Mouse (Mus musculus) liver, postnatal 0 days (tissue): ENCODE data around the gene Haus3. TPM values are rescaled to one million over a fixed set of nuclear protein-coding genes. Genes with fewer than 3 reads are reported as not detected.

Experiments used
- ATAC-seq: fragments of 200-750 bp; cut with Nextera tagmentation; 2 replicates; pipeline ENCODE4 v1.8.0; 2017; ENCODE audit warnings: mild to moderate bottlenecking, moderate library complexity
- DNase-seq: peaks from one replicate; pipeline ENCODE4 v3.0.0-alpha.2; 2016
- H3K27ac ChIP-seq: fragments of 300-500 bp; sonication (generic); 2 replicates; pipeline ENCODE4 v1.5.1; 2014; ENCODE audit warnings: antibody characterized with exemption, moderate library complexity, mild to moderate bottlenecking, low read depth
- H3K27me3 ChIP-seq: fragments of 300-500 bp; sonication (generic); 2 replicates; pipeline ENCODE4 v1.6.1; 2014; ENCODE audit warnings: low read length, control low read depth, mixed read lengths; ENCODE audit not compliant: insufficient read depth
- H3K36me3 ChIP-seq: fragments of 300-500 bp; sonication (generic); replicated peaks from 2 replicates; pipeline ENCODE4 v1.6.1; 2014; ENCODE audit warnings: mild to moderate bottlenecking, control low read depth, low read length, moderate library complexity, mixed read lengths; ENCODE audit not compliant: insufficient read depth
- H3K4me1 ChIP-seq: fragments of 300-500 bp; sonication (generic); 2 replicates; pipeline ENCODE4 v1.6.1; 2014; ENCODE audit warnings: antibody characterized with exemption, mild to moderate bottlenecking, control low read depth; ENCODE audit not compliant: insufficient read depth
- H3K4me2 ChIP-seq: fragments of 300-500 bp; sonication (generic); 2 replicates; pipeline ENCODE4 v1.6.1; 2014; ENCODE audit warnings: low read depth, mild to moderate bottlenecking, low read length, moderate library complexity, mixed read lengths
- H3K4me3 ChIP-seq: fragments of 300-500 bp; sonication (generic); 2 replicates; pipeline ENCODE4 v1.5.1; 2014; ENCODE audit warnings: low read depth, low read length
- H3K9ac ChIP-seq: fragments of 300-500 bp; sonication (generic); replicated peaks from 2 replicates; pipeline ENCODE4 v1.6.1; 2014; ENCODE audit warnings: mild to moderate bottlenecking, moderate library complexity
- H3K9me3 ChIP-seq: fragments of 300-500 bp; sonication (generic); 2 replicates; pipeline ENCODE4 v1.6.1; 2016; ENCODE audit warnings: mild to moderate bottlenecking, control low read depth, low read length, mixed read lengths
- CTCF ChIP-seq: sonication (generic); IDR thresholded peaks from 2 replicates; pipeline ENCODE4 v1.5.1; 2016; ENCODE audit warnings: antibody characterized with exemption, low read depth
- EP300 ChIP-seq: IDR thresholded peaks from 2 replicates; pipeline ENCODE4 v1.6.1; 2016; ENCODE audit warnings: antibody characterized with exemption, low read depth, mild to moderate bottlenecking
- WGBS: fragments of 180-500 bp; shearing (Covaris S2); extraction: QIAGEN DNeasy Blood & Tissue Kit; methylation state at CpG from one replicate; pipeline ENCODE4 v1.1.7; 2014; ENCODE audit not compliant: insufficient replicate concordance; 5-methylcytosine and 5-hydroxymethylcytosine counted together
- polyA plus RNA-seq: library from polyadenylated mRNA; unstranded; fragments of >200 nt; fragmentation: Nextera tagmentation; extraction: Ambion mirVana; gene quantifications from 2 replicates; pipeline ENCODE4 v1.2.1, GENCODE M21; 2015

The Haus3 gene
- polyA plus RNA-seq, 1 experiment from 2014 or later: 14.0 TPM

DNA sequence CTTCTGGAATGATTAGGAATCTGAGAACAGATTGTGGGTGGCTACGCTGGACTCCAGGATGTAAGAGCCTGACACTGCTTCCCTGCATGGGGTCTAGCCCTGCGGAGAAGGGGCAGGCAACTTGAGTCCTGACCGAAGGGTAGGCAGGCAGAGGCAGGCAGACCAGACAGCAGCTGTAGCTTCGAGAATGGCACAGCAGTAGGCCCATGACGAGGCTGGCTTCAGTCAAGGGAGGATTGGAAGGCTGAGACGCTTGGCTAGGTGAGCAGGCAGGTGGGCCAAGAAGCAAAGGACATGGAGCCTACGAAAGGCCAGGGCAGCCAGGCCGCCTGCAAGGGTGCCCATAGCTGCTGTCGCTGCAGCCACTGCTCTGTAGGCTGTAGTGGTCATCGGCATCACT, 7.4 kb upstream of the Haus3 start:
- ATAC-seq (no peak), DNase-seq (no peak)
- TF ChIP-seq EP300: no peak
- 87% methylated on average over 10 of the region's 10 CpGs for WGBS
- H3K36me3 ChIP-seq: peaks cover 61% of the 10 kb centered on the region
- H3K27ac ChIP-seq: no peak overlapping the region
- no peak overlapping the region for H3K4me3 ChIP-seq
- no peaks in the 10 kb centered on the region for H3K4me1 ChIP-seq
- H3K4me2 ChIP-seq: no peak overlapping the region
- no peak overlapping the region for H3K9ac ChIP-seq
- no peaks in the 10 kb centered on the region for H3K9me3 ChIP-seq
- H3K27me3 ChIP-seq: no peaks in the 10 kb centered on the region

DNA sequence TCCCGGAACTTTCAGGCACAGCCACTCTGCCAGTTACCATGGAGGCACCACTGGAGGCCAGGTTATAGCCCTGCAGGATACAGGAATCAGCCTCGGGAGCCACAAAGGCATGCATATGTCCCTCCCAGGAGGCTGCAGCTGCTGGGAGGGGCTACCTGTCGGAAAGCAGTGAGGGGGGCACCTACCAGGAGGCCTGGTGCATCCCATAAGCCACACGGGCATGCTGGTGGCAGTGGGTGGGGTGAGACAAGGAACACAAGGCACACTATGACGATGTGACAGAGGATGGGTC, 6.0 kb upstream of the Haus3 start:
- Histone ChIP-seq H3K4me3 (no peak overlapping the region), H3K36me3 (peaks cover 55% of the 10 kb centered on the region), H3K27ac (no peak overlapping the region), H3K9ac (no peak overlapping the region), H3K9me3 (no peaks in the 10 kb centered on the region), H3K27me3 (no peaks in the 10 kb centered on the region), H3K4me1 (peaks cover 6% of the 10 kb centered on the region), H3K4me2 (no peak overlapping the region)
- no peak for TF ChIP-seq CTCF
- TF ChIP-seq EP300: no peak
- no peak for DNase-seq
- WGBS: 52% methylated on average over 5 of the region's 5 CpGs
- no peak for ATAC-seq

DNA sequence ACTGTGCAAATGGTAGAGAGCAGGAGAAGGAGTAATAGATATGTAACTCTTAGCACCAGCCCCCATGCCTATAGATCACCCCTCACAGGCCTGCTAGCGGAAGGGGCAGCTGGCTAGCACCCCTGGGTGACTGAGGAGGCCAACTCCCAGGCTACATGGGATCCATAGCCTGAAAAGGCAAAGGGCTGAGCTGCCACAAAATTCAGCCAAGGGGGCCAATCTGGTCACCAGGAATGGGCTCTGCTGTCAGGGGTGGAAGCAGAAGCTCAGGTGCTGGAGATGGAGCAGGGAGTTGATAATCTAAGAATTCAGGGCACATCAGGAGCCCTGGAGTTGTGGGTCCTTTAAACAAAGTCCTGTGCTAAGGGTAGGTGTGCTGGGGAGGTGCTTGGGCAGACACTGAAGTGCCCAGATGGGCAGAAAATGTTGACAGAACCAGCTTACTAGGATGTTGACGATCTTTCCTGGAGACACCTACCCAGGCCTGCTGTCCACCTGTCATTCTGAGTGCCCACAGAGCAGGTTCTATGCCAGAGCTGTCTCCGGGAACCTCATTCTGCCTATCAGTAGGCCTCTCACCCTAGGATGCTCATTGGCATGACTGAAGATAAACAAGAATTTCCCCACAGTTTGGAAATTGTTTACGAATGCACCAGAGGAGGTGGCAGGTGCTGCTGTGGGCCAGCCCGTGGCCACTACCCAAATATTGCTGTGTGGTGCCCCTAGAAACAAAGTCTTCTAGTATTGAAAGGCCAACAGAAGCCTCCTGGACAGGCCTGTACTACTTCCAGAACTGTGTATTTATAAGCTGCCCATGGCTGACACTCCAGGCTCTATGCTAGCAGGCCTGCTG, 5.4 kb upstream of the Haus3 start:
- H3K4me1 ChIP-seq: peaks cover 11% of the 10 kb centered on the region
- DNase-seq: no peak

DNA sequence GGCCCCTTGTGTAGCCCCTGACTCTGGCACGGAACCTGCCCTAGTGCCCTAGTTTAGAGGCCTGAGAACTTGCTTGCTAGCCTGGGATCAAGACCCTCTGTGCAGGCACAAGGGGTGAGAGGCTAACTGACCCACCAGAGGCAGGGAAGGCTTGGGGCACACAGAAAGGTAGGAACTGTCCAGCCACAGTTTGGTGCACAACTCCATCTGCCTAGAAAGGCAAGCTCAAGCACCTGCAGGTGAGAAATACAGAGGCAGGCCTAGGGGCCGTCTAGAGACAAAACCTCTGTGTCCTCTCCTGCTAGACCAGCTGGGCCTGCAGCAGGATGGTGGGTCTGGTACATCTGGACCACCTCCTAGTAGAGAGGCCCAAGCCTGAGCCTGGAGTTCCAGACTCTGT, 4.7 kb upstream of the Haus3 start:
- H3K36me3 ChIP-seq: peaks cover 49% of the 10 kb centered on the region

More for the DNA sequence above, 5.4 kb upstream of the Haus3 start:
- no peak for ATAC-seq
- WGBS: 79% methylated on average over 5 of the region's 5 CpGs
- Histone ChIP-seq H3K4me3 (no peak overlapping the region), H3K4me2 (no peak overlapping the region), H3K36me3 (peaks cover 49% of the 10 kb centered on the region), H3K9ac (no peak overlapping the region), H3K27me3 (no peaks in the 10 kb centered on the region), H3K9me3 (no peaks in the 10 kb centered on the region), H3K27ac (no peak overlapping the region)
- no peak for TF ChIP-seq CTCF
- TF ChIP-seq EP300: no peak

DNA sequence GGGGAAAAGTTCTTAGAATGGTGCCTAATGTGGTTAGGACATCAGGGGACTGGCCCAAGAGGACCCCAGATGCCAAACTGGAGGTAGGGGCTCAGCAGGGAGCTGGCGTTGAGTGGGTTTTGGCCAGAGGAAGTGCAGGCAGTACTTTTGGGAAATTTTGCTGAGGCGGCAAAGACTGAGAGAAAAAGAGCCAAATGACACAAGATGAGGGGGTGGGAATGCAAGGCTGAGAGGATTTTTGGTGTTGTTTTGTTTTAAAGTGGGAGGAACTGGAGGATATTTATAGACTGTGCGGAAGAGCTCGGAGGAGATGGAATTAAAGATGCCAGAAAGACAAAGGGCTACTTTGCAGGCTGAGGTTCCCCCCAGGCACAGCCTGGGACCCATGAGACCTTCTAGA, 1.4 kb upstream of the Haus3 start:
- no peak for TF ChIP-seq EP300
- no peak for TF ChIP-seq CTCF
- ATAC-seq (no peak), DNase-seq (no peak)
- no peak overlapping the region for H3K9ac ChIP-seq
- no peaks in the 10 kb centered on the region for H3K9me3 ChIP-seq
- 47% methylated on average over 4 of the region's 4 CpGs for WGBS
- peaks cover 16% of the 10 kb centered on the region for H3K4me1 ChIP-seq
- H3K4me2 ChIP-seq: peak overlapping the region; percentile 26; the same call in 1 of the 2 replicates
- H3K4me3 ChIP-seq: no peak overlapping the region
- H3K27ac ChIP-seq: peak overlapping the region; percentile 96
- peaks cover 24% of the 10 kb centered on the region for H3K36me3 ChIP-seq
- no peaks in the 10 kb centered on the region for H3K27me3 ChIP-seq

More for the DNA sequence above, 4.7 kb upstream of the Haus3 start:
- H3K9ac ChIP-seq: no peak overlapping the region
- TF ChIP-seq CTCF (no peak), EP300 (no peak)
- no peak for DNase-seq
- 77% methylated on average over 2 of the region's 2 CpGs for WGBS
- no peaks in the 10 kb centered on the region for H3K9me3 ChIP-seq
- H3K4me1 ChIP-seq: peaks cover 13% of the 10 kb centered on the region
- no peak for ATAC-seq
- no peak overlapping the region for H3K27ac ChIP-seq
- H3K4me2 ChIP-seq: no peak overlapping the region
- no peak overlapping the region for H3K4me3 ChIP-seq
- no peaks in the 10 kb centered on the region for H3K27me3 ChIP-seq

DNA sequence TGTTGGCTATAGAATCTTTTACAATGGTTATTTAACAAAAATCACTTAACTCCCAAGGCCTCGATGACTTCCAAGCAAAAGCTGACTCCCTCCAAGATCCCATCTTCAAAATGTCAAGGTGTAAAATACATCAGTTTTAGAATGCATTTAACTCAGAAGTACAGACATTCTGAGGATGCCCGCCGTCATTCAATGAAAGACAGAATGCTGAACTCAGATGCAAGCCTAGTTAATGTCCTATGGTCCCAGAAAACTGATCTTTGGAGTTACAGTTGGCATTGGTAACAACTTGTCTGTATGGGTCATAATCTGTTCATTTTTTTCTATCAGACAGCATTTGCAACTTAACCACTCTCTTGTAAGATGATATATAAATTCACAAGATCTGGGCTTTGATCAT, 627 bp upstream of the Haus3 start:
- Histone ChIP-seq H3K36me3 (peaks cover 22% of the 10 kb centered on the region), H3K4me1 (peaks cover 19% of the 10 kb centered on the region), H3K9ac (peak overlapping the region; percentile 68), H3K27ac (peak overlapping the region; percentile 96), H3K27me3 (no peaks in the 10 kb centered on the region), H3K4me3 (peak overlapping the region; percentile 81), H3K4me2 (peak overlapping the region; percentile 83), H3K9me3 (no peaks in the 10 kb centered on the region)
- TF ChIP-seq EP300 (no peak), CTCF (no peak)
- ATAC-seq: no peak
- WGBS: 53% methylated on average over 3 of the region's 3 CpGs
- DNase-seq: no peak
